Mouse (Mus musculus): Measurements from ENCODE around the gene Mup19.
"Not testable (repeated sequence)": the region's sequence is repeated elsewhere in the genome, so short reads cannot be mapped to it uniquely, and the experiment has no call there.

- TF ChIP-seq POLR2AphosphoS2 (IDR thresholded peaks at IDR 0.05; ENCODE audit: low read length); EP300 (IDR thresholded peaks at IDR 0.05; ENCODE audit: low read depth in 1 of 2, low read length in 2 of 2); CTCF (IDR thresholded peaks at IDR 0.05 in 2 of 3, conservative IDR thresholded peaks at IDR 0.05 in 1 of 3; ENCODE audit: control insufficient read depth in 1 of 3, insufficient read depth in 1 of 3, low read depth in 2 of 3, low read length in 3 of 3, poor library complexity in 1 of 3, severe bottlenecking in 1 of 3); ZKSCAN1 (IDR thresholded peaks at IDR 0.05; ENCODE audit: low read depth, low read length); USF2 (IDR thresholded peaks at IDR 0.05; ENCODE audit: borderline replicate concordance in 1 of 2, insufficient read depth in 1 of 2, low read depth in 1 of 2, low read length in 2 of 2); POLR2A (IDR thresholded peaks at IDR 0.05; ENCODE audit: control insufficient read depth in 1 of 2, insufficient read depth in 1 of 2, low read depth in 1 of 2, low read length in 2 of 2, poor library complexity in 1 of 2); MAFK (IDR thresholded peaks at IDR 0.05; ENCODE audit: borderline replicate concordance, low read depth, low read length); GATA1 (IDR thresholded peaks at IDR 0.05; ENCODE audit: low read depth, low read length); MEF2A (IDR thresholded peaks at IDR 0.05; ENCODE audit: extremely low read depth, insufficient replicate concordance, low read depth, low read length, poor library complexity, severe bottlenecking); NELFE (IDR thresholded peaks at IDR 0.05; ENCODE audit: low read depth, low read length); MAX (IDR thresholded peaks at IDR 0.05; ENCODE audit: low read length): not testable (repeated sequence)
These were observed 40.5 kb upstream of the Mup19 start for GRCm38 (mm10) chr4:61822541-61822940.
